Mouse (Mus musculus) liver, embryonic 16.5 days (tissue): ENCODE results near the gene Nectin2. TPM values are rescaled to one million over a fixed set of nuclear protein-coding genes. Genes with fewer than 3 reads are reported as not detected.

ENCODE experiments used
- ATAC-seq: fragments of 200-750 bp; cut with Nextera tagmentation; 2 replicates; pipeline ENCODE4 v1.8.0; 2017; ENCODE audit warnings: low read depth, mild to moderate bottlenecking, moderate number of reproducible peaks, moderate library complexity
- H3K27ac ChIP-seq: fragments of 300-500 bp; sonication (generic); 2 replicates; pipeline ENCODE4 v1.5.1; 2014; ENCODE audit warnings: mild to moderate bottlenecking, low read length
- H3K27me3 ChIP-seq: fragments of 300-500 bp; sonication (generic); 2 replicates; pipeline ENCODE4 v1.6.1; 2014; ENCODE audit warnings: low read depth, low read length, mixed read lengths; ENCODE audit not compliant: control insufficient read depth, insufficient read depth
- H3K36me3 ChIP-seq: fragments of 300-500 bp; sonication (generic); 2 replicates; pipeline ENCODE4 v1.6.1; 2014; ENCODE audit warnings: mild to moderate bottlenecking; ENCODE audit not compliant: control insufficient read depth, insufficient read depth
- H3K4me1 ChIP-seq: fragments of 300-500 bp; sonication (generic); 2 replicates; pipeline ENCODE4 v1.6.1; 2014; ENCODE audit warnings: low read depth, low read length, mixed read lengths; ENCODE audit not compliant: control insufficient read depth
- H3K4me2 ChIP-seq: fragments of 300-500 bp; sonication (generic); 2 replicates; pipeline ENCODE4 v1.6.1; 2014; ENCODE audit warnings: low read depth, low read length, mixed read lengths
- H3K4me3 ChIP-seq: fragments of 300-500 bp; sonication (generic); 2 replicates; pipeline ENCODE4 v1.5.1; 2014; ENCODE audit warnings: low read depth, mild to moderate bottlenecking, low read length
- H3K9ac ChIP-seq: fragments of 300-500 bp; sonication (generic); 2 replicates; pipeline ENCODE4 v1.6.1; 2014; ENCODE audit warnings: low read depth, low read length
- H3K9me3 ChIP-seq: fragments of 300-500 bp; sonication (generic); replicated peaks from 2 replicates; pipeline ENCODE4 v1.6.1; 2016; ENCODE audit warnings: low read length; ENCODE audit not compliant: control insufficient read depth
- WGBS: fragments of 180-500 bp; shearing (Covaris S2); extraction: QIAGEN DNeasy Blood & Tissue Kit; methylation state at CpG from one replicate; pipeline ENCODE4 v1.1.7; 2014; ENCODE audit not compliant: insufficient replicate concordance; 5-methylcytosine and 5-hydroxymethylcytosine counted together
- polyA plus RNA-seq: library from polyadenylated mRNA; unstranded; fragments of >200 nt; fragmentation: Nextera tagmentation; extraction: Ambion mirVana; gene quantifications from 2 replicates; pipeline ENCODE4 v1.2.1, GENCODE M21; 2015

The Nectin2 gene
- polyA plus RNA-seq, 1 experiment from 2014 or later, result 15.8 TPM

DNA sequence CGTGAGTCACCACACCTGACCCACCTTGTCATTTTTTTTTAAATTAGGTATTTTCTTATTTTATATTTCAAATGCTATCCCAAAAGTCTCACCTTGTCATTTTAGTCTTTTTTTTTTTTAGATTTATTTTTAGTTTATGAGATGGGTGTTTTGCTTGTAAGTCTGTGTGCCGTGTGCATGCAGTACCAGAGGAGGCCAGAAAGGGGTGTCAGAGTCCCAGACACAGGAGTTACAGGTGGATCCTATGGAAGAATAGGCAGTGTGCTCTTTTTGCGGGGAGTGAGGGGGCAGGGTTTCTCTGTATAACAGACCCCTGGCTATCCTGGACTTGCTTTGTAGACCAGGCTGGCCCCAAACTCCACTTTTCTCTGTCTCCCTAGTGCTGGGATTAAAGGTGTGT, 11.5 kb downstream of the Nectin2 start:
- Histone ChIP-seq H3K9me3 (no peaks in the 10 kb centered on the region), H3K4me2 (no peak overlapping the region), H3K27me3 (no peaks in the 10 kb centered on the region), H3K4me1 (peaks cover 25% of the 10 kb centered on the region), H3K4me3 (no peak overlapping the region), H3K9ac (no peak overlapping the region), H3K36me3 (no peaks in the 10 kb centered on the region), H3K27ac (no peak overlapping the region)
- WGBS, result 79% methylated on average over 3 of the region's 3 CpGs
- ATAC-seq, result no peak

DNA sequence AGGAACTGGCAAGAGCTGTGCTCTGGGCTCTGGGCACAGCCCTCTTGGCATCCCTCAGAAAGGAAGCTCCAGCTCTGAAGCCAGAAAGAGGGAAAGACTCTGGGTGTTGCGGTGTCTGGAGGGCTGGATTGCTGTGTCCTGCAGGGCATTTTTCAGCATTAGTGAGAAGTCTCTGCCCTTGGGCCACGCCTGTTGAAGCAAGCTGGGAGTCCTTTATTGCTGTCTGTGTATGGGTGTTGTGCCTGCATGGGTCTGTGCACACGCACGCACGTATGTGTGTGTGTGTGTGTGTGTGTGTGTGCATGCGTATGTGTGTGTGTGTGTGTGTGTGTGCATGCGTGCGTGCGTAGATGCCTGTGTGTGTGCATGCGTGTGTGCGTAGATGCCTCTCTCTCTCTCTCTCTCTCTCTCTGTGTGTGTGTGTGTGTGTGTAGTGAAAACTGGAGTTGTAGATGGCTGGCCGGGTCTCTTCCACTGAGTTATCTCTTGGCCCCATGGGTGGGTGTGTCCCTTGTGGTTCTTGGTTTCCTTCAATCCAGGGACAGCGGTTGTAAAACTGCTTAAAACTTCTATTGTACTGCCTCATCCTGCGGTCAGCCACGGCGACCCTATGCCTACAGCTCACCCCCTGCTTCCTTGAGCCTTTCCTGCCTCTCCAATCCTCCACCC, 13.8 kb downstream of the Nectin2 start:
- H3K9ac ChIP-seq, result peak overlapping the region; percentile 39
- 19% methylated on average over 16 of the region's 16 CpGs for WGBS
- peak; percentile 86 for ATAC-seq
- H3K36me3 ChIP-seq, result no peaks in the 10 kb centered on the region
- peak overlapping the region; percentile 47 for H3K4me2 ChIP-seq
- H3K4me1 ChIP-seq, result peaks cover 18% of the 10 kb centered on the region
- no peaks in the 10 kb centered on the region for H3K9me3 ChIP-seq
- H3K27me3 ChIP-seq, result no peaks in the 10 kb centered on the region
- peak overlapping the region; percentile 68 for H3K27ac ChIP-seq
- peak overlapping the region; percentile 13; the same call in 1 of the 2 replicates for H3K4me3 ChIP-seq

DNA sequence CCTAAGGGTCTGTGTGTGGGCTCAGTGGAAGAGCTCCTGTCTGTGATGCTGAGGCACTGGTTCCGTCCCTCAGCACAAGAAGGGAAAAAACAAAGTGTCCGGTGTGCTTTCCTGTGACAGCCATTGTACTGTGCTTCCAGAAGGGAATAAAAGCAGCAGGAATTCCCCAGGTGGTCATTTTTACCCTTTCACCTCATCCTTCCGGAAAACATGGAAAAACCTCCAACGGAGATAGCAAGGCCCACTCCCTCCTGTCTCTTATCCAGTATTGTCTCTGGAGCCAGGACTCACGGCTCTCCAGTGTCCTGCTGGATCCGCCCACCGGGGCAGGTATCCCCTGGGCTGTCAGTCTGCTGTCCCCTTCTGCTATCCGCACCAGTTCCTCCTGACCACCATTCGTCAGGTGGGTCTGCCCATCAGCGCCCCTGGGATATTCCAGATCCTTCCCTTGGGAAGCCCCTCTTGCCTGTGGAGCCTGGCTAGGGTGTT, 16.1 kb downstream of the Nectin2 start:
- Histone ChIP-seq H3K4me3 (no peak overlapping the region), H3K9me3 (no peaks in the 10 kb centered on the region), H3K4me2 (no peak overlapping the region), H3K27me3 (no peaks in the 10 kb centered on the region), H3K36me3 (no peaks in the 10 kb centered on the region), H3K9ac (no peak overlapping the region), H3K4me1 (peaks cover 17% of the 10 kb centered on the region), H3K27ac (no peak overlapping the region)
- WGBS, result 78% methylated on average over 10 of the region's 10 CpGs
- no peak for ATAC-seq

DNA sequence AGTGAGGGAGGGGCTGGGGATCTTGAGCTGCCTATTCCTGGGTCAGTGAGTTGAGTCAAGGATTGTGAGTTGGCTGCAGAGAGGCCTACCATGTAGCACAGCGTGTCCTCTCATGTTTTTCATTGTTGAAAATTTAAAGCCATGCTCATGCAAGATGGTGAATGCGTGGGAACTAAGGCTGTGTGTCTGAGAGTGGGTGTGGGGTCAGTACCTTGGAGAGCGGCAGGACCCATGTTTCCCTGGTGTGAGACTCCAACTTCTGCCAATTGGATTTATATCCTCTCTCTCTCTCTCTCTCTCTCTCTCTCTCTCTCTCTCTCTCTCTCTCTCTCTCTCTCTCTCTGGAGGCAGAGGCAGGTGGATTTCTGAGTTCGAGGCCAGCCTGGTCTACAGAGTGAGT, 23.7 kb downstream of the Nectin2 start:
- Histone ChIP-seq H3K27me3 (no peaks in the 10 kb centered on the region), H3K4me3 (no peak overlapping the region), H3K9me3 (no peaks in the 10 kb centered on the region), H3K4me1 (peaks cover 7% of the 10 kb centered on the region), H3K36me3 (no peaks in the 10 kb centered on the region), H3K9ac (no peak overlapping the region), H3K4me2 (no peak overlapping the region), H3K27ac (no peak overlapping the region)
- WGBS, result 73% methylated on average over 4 of the region's 4 CpGs
- no peak for ATAC-seq

DNA sequence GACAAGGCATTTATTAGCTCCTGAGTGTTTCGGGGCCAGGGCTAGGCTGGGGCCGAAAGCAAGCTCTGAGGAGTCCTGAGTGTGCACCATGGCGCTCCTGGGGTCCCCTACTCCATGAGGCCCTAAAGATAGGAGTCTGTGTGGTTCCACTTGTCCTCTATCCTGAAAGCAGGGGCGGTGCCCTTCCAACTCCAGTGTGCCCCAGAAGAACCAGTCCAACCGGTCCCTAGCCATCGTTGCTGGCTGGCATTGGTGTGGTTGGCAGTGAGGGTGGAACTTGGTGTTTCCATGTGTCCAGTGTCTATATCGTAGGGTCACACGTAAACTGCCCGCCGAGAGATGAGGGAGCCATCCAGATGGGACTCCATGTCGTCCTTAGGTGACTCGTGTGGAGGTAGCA, 26.1 kb downstream of the Nectin2 start:
- 76% methylated on average over 12 of the region's 12 CpGs for WGBS
- no peaks in the 10 kb centered on the region for H3K27me3 ChIP-seq
- no peaks in the 10 kb centered on the region for H3K36me3 ChIP-seq
- no peak overlapping the region for H3K9ac ChIP-seq
- no peak for ATAC-seq
- H3K27ac ChIP-seq, result no peak overlapping the region
- peaks cover 7% of the 10 kb centered on the region for H3K4me1 ChIP-seq
- H3K9me3 ChIP-seq, result no peaks in the 10 kb centered on the region
- H3K4me3 ChIP-seq, result no peak overlapping the region
- no peak overlapping the region for H3K4me2 ChIP-seq

DNA sequence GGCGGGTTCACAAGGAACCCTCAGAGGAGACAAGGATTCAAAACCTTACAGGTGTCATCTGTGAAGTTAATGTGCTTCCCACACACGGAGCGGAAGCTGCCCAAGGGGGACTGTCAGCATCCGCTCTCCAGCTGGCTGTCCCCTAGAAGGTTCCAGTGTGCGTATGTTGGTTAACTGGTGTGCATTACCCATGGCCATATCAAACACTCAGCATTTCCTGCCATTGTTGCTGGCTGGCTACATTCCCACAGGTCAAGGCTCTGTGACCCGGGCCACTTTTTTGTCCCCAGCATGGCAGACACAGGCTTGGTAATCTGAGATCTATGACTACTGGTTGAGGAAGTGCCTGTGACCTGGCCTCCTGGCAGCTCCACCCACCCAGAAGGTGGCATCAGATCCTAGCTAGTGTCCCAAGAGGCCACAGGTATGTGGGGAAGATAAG, 27.5 kb downstream of the Nectin2 start:
- peak; percentile 55 for ATAC-seq
- 42% methylated on average over 6 of the region's 6 CpGs for WGBS
- H3K27me3 ChIP-seq, result no peaks in the 10 kb centered on the region
- H3K36me3 ChIP-seq, result no peaks in the 10 kb centered on the region
- H3K9ac ChIP-seq, result no peak overlapping the region
- no peak overlapping the region for H3K27ac ChIP-seq
- no peak overlapping the region for H3K4me2 ChIP-seq
- no peaks in the 10 kb centered on the region for H3K9me3 ChIP-seq
- H3K4me3 ChIP-seq, result no peak overlapping the region
- peaks cover 7% of the 10 kb centered on the region for H3K4me1 ChIP-seq

DNA sequence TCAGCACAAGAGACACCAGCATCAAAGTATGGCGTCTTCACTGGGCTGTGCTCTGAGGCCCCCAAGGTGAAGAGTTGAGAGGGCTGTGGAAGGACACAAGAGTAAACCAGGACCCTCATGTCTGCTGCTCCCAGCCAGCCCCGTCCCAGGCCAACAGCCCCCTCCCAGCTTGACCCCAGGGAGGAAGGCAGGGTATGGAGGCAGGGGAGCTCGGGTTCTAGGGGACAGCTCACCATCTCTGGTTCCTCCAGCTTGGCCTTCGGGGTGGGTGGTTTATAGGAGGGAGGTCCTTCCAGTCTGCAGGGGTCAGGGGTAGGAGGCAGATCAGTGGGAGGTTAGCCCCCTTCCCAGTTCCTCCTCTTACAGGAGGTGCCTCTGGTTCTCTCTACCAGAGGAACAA, 31.1 kb downstream of the Nectin2 start:
- Histone ChIP-seq H3K9me3 (no peaks in the 10 kb centered on the region), H3K27ac (no peak overlapping the region), H3K4me2 (no peak overlapping the region), H3K36me3 (no peaks in the 10 kb centered on the region), H3K4me3 (no peak overlapping the region), H3K4me1 (peaks cover 21% of the 10 kb centered on the region), H3K27me3 (no peaks in the 10 kb centered on the region), H3K9ac (no peak overlapping the region)
- 66% methylated on average over 4 of the region's 4 CpGs for WGBS
- no peak for ATAC-seq

DNA sequence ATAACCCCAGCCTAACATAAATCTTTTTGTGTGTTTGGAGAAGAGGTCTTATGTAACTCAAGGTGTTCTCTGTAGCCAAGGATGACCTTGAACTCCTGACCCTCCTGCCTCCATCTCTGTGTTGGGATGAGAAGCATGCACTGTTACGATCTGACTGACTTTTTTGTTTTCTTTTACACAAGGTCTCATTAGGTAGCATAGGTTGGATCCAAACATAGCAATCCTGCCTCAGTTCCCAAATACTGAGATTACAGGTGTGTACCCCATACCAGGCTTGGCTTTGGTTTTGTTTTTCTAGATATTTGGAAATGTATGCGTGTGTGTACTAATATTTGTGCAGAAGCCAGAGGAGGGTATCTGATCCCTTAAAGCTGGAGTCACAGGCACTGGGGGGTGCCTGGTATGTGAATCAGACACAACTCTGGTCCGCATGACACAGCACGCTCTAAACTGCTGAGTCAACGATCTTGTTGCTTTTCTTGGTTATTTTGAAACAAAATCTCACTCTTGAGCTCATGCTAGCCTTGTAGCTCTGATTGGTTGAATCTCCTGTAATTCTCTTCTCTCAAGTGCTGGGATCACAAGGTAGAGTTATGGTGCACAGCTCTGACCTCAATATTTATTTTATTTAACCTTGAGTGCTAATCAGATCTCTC, 31.9 kb downstream of the Nectin2 start:
- Histone ChIP-seq H3K9me3 (no peaks in the 10 kb centered on the region), H3K9ac (no peak overlapping the region), H3K27me3 (no peaks in the 10 kb centered on the region), H3K36me3 (no peaks in the 10 kb centered on the region), H3K4me3 (no peak overlapping the region), H3K27ac (no peak overlapping the region), H3K4me2 (no peak overlapping the region), H3K4me1 (peaks cover 29% of the 10 kb centered on the region)
- 69% methylated on average over 5 of the region's 5 CpGs for WGBS
- no peak for ATAC-seq

DNA sequence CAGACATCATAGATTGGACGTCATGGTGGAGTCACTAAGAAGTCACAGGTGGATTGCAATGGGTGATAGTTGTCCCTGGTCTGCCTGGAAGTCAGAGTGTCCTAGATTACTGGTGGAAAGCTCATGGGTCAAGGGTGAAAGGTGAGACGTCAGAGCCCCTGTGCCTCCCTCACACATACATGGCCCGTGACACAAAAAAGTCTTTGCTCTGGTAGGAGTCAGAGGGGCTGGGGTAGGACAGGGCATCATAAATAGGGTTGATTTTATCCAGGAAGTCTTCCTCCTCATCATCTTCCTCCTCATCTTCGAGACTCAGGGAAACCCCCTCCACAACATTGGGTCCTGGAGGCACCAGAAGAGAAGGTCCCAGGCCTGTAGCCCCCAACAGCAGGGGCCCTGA, 32.9 kb downstream of the Nectin2 start:
- WGBS, result 59% methylated on average over 4 of the region's 4 CpGs
- Histone ChIP-seq H3K4me2 (no peak overlapping the region), H3K36me3 (peaks cover 6% of the 10 kb centered on the region; the same call in 1 of the 2 replicates), H3K4me3 (no peak overlapping the region), H3K9ac (no peak overlapping the region), H3K27me3 (no peaks in the 10 kb centered on the region), H3K4me1 (peaks cover 24% of the 10 kb centered on the region), H3K9me3 (no peaks in the 10 kb centered on the region), H3K27ac (no peak overlapping the region)
- ATAC-seq, result no peak
